ENCODE assay signal across 8 mouse cellular contexts in genomic region chr12:57196608-57197362, GRCm38 (mm10). TPM values are rescaled to one million over a fixed set of nuclear protein-coding genes. Genes with fewer than 3 reads are reported as not detected.
DNase-seq lines count a peak whose midpoint lies in the region; ATAC-seq and TF ChIP-seq lines count a peak whose summit lies in the region.

No protein-coding gene starts in this region.

- no peak overlapping the region for H3K27ac ChIP-seq in forebrain, embryonic 14.5 days (ENCODE audit: low read depth, low read length)
- peak overlapping the region; percentile 84 for H3K27ac ChIP-seq in hindbrain, embryonic 10.5 days
- no peak overlapping the region for H3K27ac ChIP-seq in limb, embryonic 13.5 days
- no peak overlapping the region for H3K27ac ChIP-seq in midbrain, embryonic 13.5 days
- H3K27ac ChIP-seq in testis, adult 2 months (ENCODE audit: control insufficient read depth, insufficient read depth, low read depth, low read length) = peak overlapping the region; percentile 92

- H3K27me3 ChIP-seq in forebrain, embryonic 14.5 days (replicated peaks; ENCODE audit: control insufficient read depth, insufficient read depth, low read length) = peaks cover 8% of the 10 kb centered on the region; the same call in 1 of the 2 replicates
- H3K27me3 ChIP-seq in hindbrain, embryonic 10.5 days (ENCODE audit: insufficient read depth, poor library complexity, severe bottlenecking) = peaks cover 23% of the 10 kb centered on the region
- peaks cover 40% of the 10 kb centered on the region for H3K27me3 ChIP-seq in limb, embryonic 13.5 days
- H3K27me3 ChIP-seq in midbrain, embryonic 13.5 days = peaks cover 31% of the 10 kb centered on the region
- H3K27me3 ChIP-seq in testis, adult 2 months (ENCODE audit: control insufficient read depth, insufficient read depth, low read length) = no peaks in the 10 kb centered on the region

- H3K9me3 ChIP-seq in forebrain, embryonic 14.5 days (replicated peaks; ENCODE audit: control insufficient read depth, low read length) = no peaks in the 10 kb centered on the region
- no peaks in the 10 kb centered on the region for H3K9me3 ChIP-seq in hindbrain, embryonic 10.5 days
- no peaks in the 10 kb centered on the region for H3K9me3 ChIP-seq in limb, embryonic 13.5 days
- no peaks in the 10 kb centered on the region for H3K9me3 ChIP-seq in midbrain, embryonic 13.5 days

- peak overlapping the region; percentile 54 for H3K9ac ChIP-seq in forebrain, embryonic 14.5 days (ENCODE audit: low read length)
- H3K9ac ChIP-seq in limb, embryonic 13.5 days = peak overlapping the region; percentile 68
- H3K9ac ChIP-seq in midbrain, embryonic 13.5 days (replicated peaks) = peak overlapping the region; percentile 59

- H3K4me3 ChIP-seq in forebrain, embryonic 14.5 days (ENCODE audit: low read depth, low read length) = peak overlapping the region; percentile 40
- H3K4me3 ChIP-seq in hindbrain, embryonic 10.5 days = peak overlapping the region; percentile 61
- peak overlapping the region; percentile 57 for H3K4me3 ChIP-seq in limb, embryonic 13.5 days
- H3K4me3 ChIP-seq in midbrain, embryonic 13.5 days (replicated peaks) = peak overlapping the region; percentile 50
- peak overlapping the region; percentile 91 for H3K4me3 ChIP-seq in testis, adult 2 months (ENCODE audit: control insufficient read depth, low read depth, low read length)

- under 1% methylated on average over 59 of the region's 59 CpGs for WGBS in forebrain, embryonic 14.5 days
- WGBS in hindbrain, embryonic 10.5 days = under 1% methylated on average over 59 of the region's 59 CpGs
- WGBS in limb, embryonic 13.5 days = 1% methylated on average over 59 of the region's 59 CpGs
- under 1% methylated on average over 58 of the region's 59 CpGs for WGBS in midbrain, embryonic 13.5 days

- no peaks in the 10 kb centered on the region for H3K4me1 ChIP-seq in forebrain, embryonic 14.5 days (ENCODE audit: control insufficient read depth, insufficient read depth, low read length)
- peaks cover 17% of the 10 kb centered on the region for H3K4me1 ChIP-seq in hindbrain, embryonic 10.5 days (replicated peaks)
- H3K4me1 ChIP-seq in limb, embryonic 13.5 days = no peaks in the 10 kb centered on the region
- H3K4me1 ChIP-seq in midbrain, embryonic 13.5 days (replicated peaks) = peaks cover 12% of the 10 kb centered on the region
- no peaks in the 10 kb centered on the region for H3K4me1 ChIP-seq in testis, adult 2 months (ENCODE audit: control insufficient read depth, insufficient read depth, low read length)

- H3K4me2 ChIP-seq in forebrain, embryonic 14.5 days (ENCODE audit: low read length) = peak overlapping the region; percentile 85
- peak overlapping the region; percentile 88 for H3K4me2 ChIP-seq in limb, embryonic 13.5 days (replicated peaks)
- H3K4me2 ChIP-seq in midbrain, embryonic 13.5 days (replicated peaks) = peak overlapping the region; percentile 84

- TF ChIP-seq POLR2A in testis, adult 2 months (IDR thresholded peaks at IDR 0.05; ENCODE audit: control insufficient read depth, low read depth, low read length) = peak; percentile 64

- no peak for TF ChIP-seq CTCF in testis, adult 2 months (IDR thresholded peaks at IDR 0.05; ENCODE audit: control insufficient read depth, insufficient read depth, insufficient replicate concordance, low read depth, low read length)

- H3K36me3 ChIP-seq in forebrain, embryonic 14.5 days (ENCODE audit: control insufficient read depth, insufficient read depth, low read length) = no peaks in the 10 kb centered on the region
- H3K36me3 ChIP-seq in hindbrain, embryonic 10.5 days = no peaks in the 10 kb centered on the region
- no peaks in the 10 kb centered on the region for H3K36me3 ChIP-seq in limb, embryonic 13.5 days
- no peaks in the 10 kb centered on the region for H3K36me3 ChIP-seq in midbrain, embryonic 13.5 days
- H3K36me3 ChIP-seq in testis, adult 2 months (ENCODE audit: control insufficient read depth, insufficient read depth, low read length) = no peaks in the 10 kb centered on the region

- ATAC-seq in forebrain, embryonic 14.5 days = peak; percentile 47
- peak; percentile 54 for ATAC-seq in limb, embryonic 13.5 days (ENCODE audit: low FRiP score, low read depth)
- peak; percentile 72 for ATAC-seq in midbrain, embryonic 13.5 days

- DNase-seq in cerebellum, adult 18-20 months = peak; percentile 3 to 5
- no peak for DNase-seq in cerebellum, adult 11 months
- peak; percentile 7 to 9 for DNase-seq in adrenal gland, postnatal 4 days (ENCODE audit: low spot score in 2 of 2)
- DNase-seq in forebrain, embryonic 14.5 days (ENCODE audit: low spot score) = peak; percentile 33
- DNase-seq in hindbrain, embryonic 10.5 days (ENCODE audit: low spot score) = peak; percentile 63

RNA-seq across cellular contexts. Expression of gene Slc25a21, which starts 0.5 kb away (rescaled TPM):
- total RNA-seq in adrenal gland, postnatal 4 days (2021) = 1 to 10 TPM; 1.1 to 2.2 TPM
- 0.16 TPM in 1 of 2 replicates, not detected in the other for polyA plus RNA-seq in forebrain, embryonic 14.5 days (2014; fragmentation: Nextera tagmentation; extraction: Ambion mirVana)
- 1.3 and 3.3 TPM in 2 replicates for polyA plus RNA-seq in hindbrain, embryonic 10.5 days (2016; fragmentation: Nextera tagmentation; extraction: Ambion mirVana)
- 0.59 and 0.75 TPM in 2 replicates for polyA plus RNA-seq in limb, embryonic 13.5 days (2015; fragmentation: Nextera tagmentation; extraction: Ambion mirVana)
- 0.14 and 0.27 TPM in 2 replicates for polyA plus RNA-seq in midbrain, embryonic 13.5 days (2015; fragmentation: Nextera tagmentation; extraction: Ambion mirVana)
- polyA plus RNA-seq in testis, adult 2 months (2012; rRNA removed) = 0.75 and 0.84 TPM in 2 replicates

RNA-seq across cellular contexts. Expression of gene Prps1l3, which starts 33.4 kb away (rescaled TPM):
- total RNA-seq in adrenal gland, postnatal 4 days (2021) = 10 to 100 TPM; 35.6 to 39.0 TPM
- polyA plus RNA-seq in forebrain, embryonic 14.5 days (2014; fragmentation: Nextera tagmentation; extraction: Ambion mirVana) = 50.4 and 51.1 TPM in 2 replicates
- 54.8 and 75.7 TPM in 2 replicates for polyA plus RNA-seq in hindbrain, embryonic 10.5 days (2016; fragmentation: Nextera tagmentation; extraction: Ambion mirVana)
- 64.1 and 70.6 TPM in 2 replicates for polyA plus RNA-seq in limb, embryonic 13.5 days (2015; fragmentation: Nextera tagmentation; extraction: Ambion mirVana)
- 41.9 and 42.4 TPM in 2 replicates for polyA plus RNA-seq in midbrain, embryonic 13.5 days (2015; fragmentation: Nextera tagmentation; extraction: Ambion mirVana)
- 15.3 and 18.8 TPM in 2 replicates for polyA plus RNA-seq in testis, adult 2 months (2012; rRNA removed)

RNA-seq across cellular contexts. Expression of gene Mipol1, which starts 33.4 kb away (rescaled TPM):
- 10 to 100 TPM; 11.1 to 12.6 TPM for total RNA-seq in adrenal gland, postnatal 4 days (2021)
- 5.5 and 6.4 TPM in 2 replicates for polyA plus RNA-seq in forebrain, embryonic 14.5 days (2014; fragmentation: Nextera tagmentation; extraction: Ambion mirVana)
- 6.7 and 8.5 TPM in 2 replicates for polyA plus RNA-seq in hindbrain, embryonic 10.5 days (2016; fragmentation: Nextera tagmentation; extraction: Ambion mirVana)
- 9.2 and 10.3 TPM in 2 replicates for polyA plus RNA-seq in limb, embryonic 13.5 days (2015; fragmentation: Nextera tagmentation; extraction: Ambion mirVana)
- polyA plus RNA-seq in midbrain, embryonic 13.5 days (2015; fragmentation: Nextera tagmentation; extraction: Ambion mirVana) = 5.4 and 7.1 TPM in 2 replicates
- 2.7 and 4.1 TPM in 2 replicates for polyA plus RNA-seq in testis, adult 2 months (2012; rRNA removed)

Comparison
In these comparisons a context has a peak if more than half of its experiments do, and no peak if none do; other contexts are left out.
1. H3K27ac ChIP-seq: peak in hindbrain, embryonic 10.5 days (single experiment) and testis, adult 2 months (single experiment); none in forebrain, embryonic 14.5 days (single experiment), limb, embryonic 13.5 days (single experiment) and midbrain, embryonic 13.5 days (single experiment).
2. H3K4me3 ChIP-seq: peak in every context shown above with its lines; median percentile 91 in testis, adult 2 months; 61 in hindbrain, embryonic 10.5 days; 57 in limb, embryonic 13.5 days; 50 in midbrain, embryonic 13.5 days; 40 in forebrain, embryonic 14.5 days.
3. Peak in every context shown above with its lines, with median percentiles within 50 percentile points of each other: ATAC-seq, H3K4me2 ChIP-seq and H3K9ac ChIP-seq.